ENCODE assay signal across 13 mouse cellular contexts in the genomic region with DNA sequence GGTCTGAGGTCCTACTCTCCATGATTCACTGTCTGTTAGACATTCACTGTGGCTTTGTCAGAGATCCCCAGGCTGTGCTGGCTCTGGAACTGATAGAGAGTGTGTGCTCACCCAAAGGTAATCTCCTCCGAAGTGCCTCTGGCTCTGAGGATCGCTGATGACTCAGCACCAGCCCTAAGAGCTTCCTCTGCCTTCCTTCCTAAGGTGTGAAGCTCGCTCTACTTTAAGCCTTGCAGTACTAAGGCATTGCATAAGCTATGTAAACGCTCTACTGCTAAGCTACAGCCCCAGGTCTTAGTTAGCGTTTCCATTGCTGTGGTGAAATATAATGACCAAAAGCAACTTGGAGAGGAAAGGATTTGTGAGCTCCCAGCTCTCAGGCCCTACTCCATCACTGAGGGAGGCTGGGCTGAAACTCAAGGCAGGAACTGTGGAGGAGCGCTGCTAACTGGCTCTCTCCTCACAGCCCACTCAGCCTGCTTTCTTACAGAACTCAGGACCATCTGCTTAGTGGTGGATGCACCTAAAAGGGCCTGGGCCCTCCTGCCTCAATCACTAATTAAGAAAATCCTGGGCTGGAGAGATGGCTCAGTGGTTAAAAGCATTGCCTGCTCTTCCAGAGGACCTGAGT. TPM values are rescaled to one million over a fixed set of nuclear protein-coding genes. Genes with fewer than 3 reads are reported as not detected.
A peak's percentile ranks its signal among the peaks of the same experiment; 100 is the strongest.
DNase-seq lines count a peak whose midpoint lies in the region; ATAC-seq and TF ChIP-seq lines count a peak whose summit lies in the region.
"Had no signal": no experiment of that assay in that cellular context is flagged by ENCODE, and none has a peak within 500 bp of the region (broad histone marks: within the 10 kb centered on the region; RNA-seq: fewer than 3 reads in every experiment).

No protein-coding gene starts in this region.

- no peak overlapping the region for H3K4me2 ChIP-seq in intestine, postnatal 0 days (replicated peaks; ENCODE audit: low read depth)
- H3K4me2 ChIP-seq in myocyte (ENCODE audit: low read depth): peak overlapping the region; percentile 21
- H3K4me2 ChIP-seq: heart, embryonic 15.5 days; limb, embryonic 12.5 days had no signal

- H3K27me3 ChIP-seq in intestine, postnatal 0 days (replicated peaks; ENCODE audit: control insufficient read depth, insufficient read depth, low read length): no peaks in the 10 kb centered on the region
- H3K27me3 ChIP-seq in myocyte (ENCODE audit: control insufficient read depth, insufficient read depth, insufficient read length): no peaks in the 10 kb centered on the region

- no peak for TF ChIP-seq POLR2A in myocyte (IDR thresholded peaks at IDR 0.05; ENCODE audit: insufficient read length, low read depth)

- H3ac ChIP-seq in myocyte (ENCODE audit: control insufficient read depth, insufficient read length): no peak overlapping the region

- WGBS in intestine, postnatal 0 days: 26% methylated on average over 6 of the region's 6 CpGs

- no peak for ATAC-seq in intestine, postnatal 0 days
- ATAC-seq: activated CD4-positive, CD25-positive, alpha-beta regulatory T cell, adult 4 months had no signal

- no peaks in the 10 kb centered on the region for H3K9me3 ChIP-seq in intestine, postnatal 0 days (ENCODE audit: control insufficient read depth)
- H3K9me3 ChIP-seq: heart, embryonic 15.5 days; limb, embryonic 12.5 days had no signal

- H3K4me3 ChIP-seq in intestine, postnatal 0 days (ENCODE audit: low read depth, low read length): no peak overlapping the region
- H3K4me3 ChIP-seq in myocyte: no peak overlapping the region
- H3K4me3 ChIP-seq: heart, embryonic 15.5 days; limb, embryonic 12.5 days had no signal

- TF ChIP-seq CTCF in intestine, postnatal 0 days (IDR thresholded peaks at IDR 0.05; ENCODE audit: low read depth): no peak

- peak; percentile 61 to 76 for DNase-seq in frontal cortex, adult 2 months (ENCODE audit: extremely low spot score in 1 of 2, low spot score in 1 of 2)
- no peak for DNase-seq in frontal cortex, postnatal 14 days (ENCODE audit: low spot score in 2 of 2)
- peak; percentile 56 for DNase-seq in MN1 (ENCODE audit: low spot score)
- DNase-seq in kidney, postnatal 4 days: no peak
- DNase-seq in urinary bladder, postnatal 36 days (ENCODE audit: low spot score in 2 of 2): no peak
- DNase-seq in spleen, postnatal 4 days (ENCODE audit: low spot score in 2 of 2): no peak
- DNase-seq: kidney, adult 18-20 months; thymus, postnatal 25 days had no signal

- no peaks in the 10 kb centered on the region for H3K36me3 ChIP-seq in intestine, postnatal 0 days (ENCODE audit: control insufficient read depth, insufficient read depth)
- no peaks in the 10 kb centered on the region for H3K36me3 ChIP-seq in myocyte (ENCODE audit: control insufficient read depth, insufficient read depth)
- H3K36me3 ChIP-seq: heart, embryonic 15.5 days; limb, embryonic 12.5 days had no signal

- 0 out of 2 replicates have a peak overlapping the region, but pooled peaks have one; percentile 31 for H3K27ac ChIP-seq in intestine, postnatal 0 days (ENCODE audit: low read depth, low read length)
- H3K27ac ChIP-seq: heart, embryonic 15.5 days; limb, embryonic 12.5 days had no signal

- no peaks in the 10 kb centered on the region for H3K79me2 ChIP-seq in myocyte (ENCODE audit: control insufficient read depth, insufficient read depth)

- no peak overlapping the region for H3K9ac ChIP-seq in intestine, postnatal 0 days (ENCODE audit: low read depth, low read length)
- H3K9ac ChIP-seq: heart, embryonic 15.5 days; limb, embryonic 12.5 days had no signal

- no peaks in the 10 kb centered on the region for H3K4me1 ChIP-seq in intestine, postnatal 0 days (replicated peaks; ENCODE audit: control insufficient read depth, insufficient read depth, low read length)

TF ChIP-seq in myocyte, 11 proteins besides CTCF, POLR2A, EP300 and RAD21:
- TF ChIP-seq MAX (IDR thresholded peaks at IDR 0.05; ENCODE audit: low read depth) (no peak), POLR2AphosphoS2 (IDR thresholded peaks at IDR 0.05; ENCODE audit: insufficient read length, low read depth) (no peak), E2F4 (IDR thresholded peaks at IDR 0.05; ENCODE audit: insufficient read depth) (no peak), TCF3 (IDR thresholded peaks at IDR 0.05; ENCODE audit: insufficient read length, low read depth) (no peak), REST (IDR thresholded peaks at IDR 0.05; ENCODE audit: insufficient read depth, insufficient read length) (no peak), USF1 (IDR thresholded peaks at IDR 0.05; ENCODE audit: low read depth) (no peak), MYOG (IDR thresholded peaks at IDR 0.05; ENCODE audit: control insufficient read depth in 1 of 3, insufficient read depth in 1 of 3, insufficient read length in 2 of 3, low read depth in 2 of 3) (no peak), SRF (IDR thresholded peaks at IDR 0.05; ENCODE audit: control insufficient read depth, insufficient read length, low read depth) (no peak)

RNA-seq across cellular contexts. Expression of gene Gramd2, which starts 7.6 kb away (rescaled TPM):
- polyA plus RNA-seq in frontal cortex, adult 2 months (2012; rRNA removed): 13.2 and 15.2 TPM in 2 replicates
- 0.37 and 0.39 TPM in 2 replicates for polyA plus RNA-seq in intestine, postnatal 0 days (2015; fragmentation: Nextera tagmentation; extraction: Ambion mirVana)
- polyA plus RNA-seq in myocyte (2012; fragmentation: generic; extraction: Trizol): 1.5 TPM
- polyA plus RNA-seq: activated CD4-positive, CD25-positive, alpha-beta regulatory T cell, adult 4 months had no signal

RNA-seq across cellular contexts. Expression of gene Pkm, which starts 31.4 kb away (rescaled TPM):
- 1,290 and 1,497 TPM in 2 replicates for polyA plus RNA-seq in frontal cortex, adult 2 months (2012; rRNA removed)
- polyA plus RNA-seq in intestine, postnatal 0 days (2015; fragmentation: Nextera tagmentation; extraction: Ambion mirVana): 271 and 302 TPM in 2 replicates
- polyA plus RNA-seq in myocyte (2012; fragmentation: generic; extraction: Trizol): 3,717 TPM

Comparison
In these comparisons a context has a peak if more than half of its experiments do, and no peak if none do; other contexts are left out.
1. DNase-seq: peak in frontal cortex, adult 2 months (2 of 2) and MN1 (single experiment); none in frontal cortex, postnatal 14 days (0 of 2), kidney, postnatal 4 days (0 of 2), urinary bladder, postnatal 36 days (0 of 2) and spleen, postnatal 4 days (0 of 2).